Mouse (Mus musculus) v-Abl transformed pro-B cells (cell line): ENCODE results near the gene Clca4b.
"Not testable (repeated sequence)": the region's sequence is repeated elsewhere in the genome, so short reads cannot be mapped to it uniquely, and the experiment has no call there.

Experiments used
- in situ Hi-C, 2 experiments: fragments of 400-800 bp; cut with MboI; formaldehyde crosslinking; loops; one replicate each; pipeline ENCODE4 v1.15.1; 2025; ENCODE audit not compliant: unreplicated experiment in 2 of 2

Gene Clca4b

DNA sequence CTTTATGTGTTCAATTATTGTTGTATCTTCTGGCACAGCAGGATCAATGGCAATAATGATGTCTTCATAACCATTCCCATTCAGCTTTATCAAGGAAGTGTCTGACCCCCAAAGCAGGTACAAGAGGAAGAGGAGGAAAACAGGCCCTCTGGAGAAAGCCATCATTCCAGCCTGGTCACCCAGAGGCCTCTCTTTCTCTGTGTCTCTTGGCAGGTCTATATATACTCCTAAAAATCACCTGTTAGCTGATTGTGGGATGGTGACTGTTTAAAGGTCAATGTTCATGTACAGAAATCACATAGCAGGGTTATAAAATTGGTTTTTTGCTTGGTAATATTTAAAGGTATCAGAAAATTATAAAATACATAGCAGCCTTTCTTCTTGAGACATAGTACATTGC is at the start of gene Clca4b:
TSS of gene Clca4b (minus strand) at position 195 of the 400 bp plus-strand sequence.
- in situ Hi-C loops = no loop called here

DNA sequence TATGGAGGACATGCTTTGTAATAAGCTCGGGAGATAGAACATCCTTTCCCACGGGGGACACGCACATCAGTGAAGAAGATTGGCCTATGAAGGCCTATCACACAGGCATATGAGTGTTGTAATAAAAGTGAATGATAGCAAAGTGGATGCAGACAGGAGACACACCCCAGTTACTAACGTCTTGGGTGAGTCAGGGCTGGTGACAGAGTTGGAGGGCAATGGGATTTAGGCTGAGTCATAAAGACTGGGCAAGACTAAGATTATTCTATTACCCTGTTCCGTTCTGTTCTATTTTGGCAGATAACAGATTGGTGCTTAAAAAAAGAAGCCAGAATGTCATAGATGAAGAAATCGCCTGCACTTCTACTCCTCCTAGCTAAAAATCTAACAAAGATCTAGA is 48.2 kb upstream of the Clca4b start:
- in situ Hi-C loops = no loop called here

GRCm38 (mm10) chr3:144977631-144978030 is 45.3 kb upstream of the Clca4b start:
- in situ Hi-C loops = no loop called here

DNA sequence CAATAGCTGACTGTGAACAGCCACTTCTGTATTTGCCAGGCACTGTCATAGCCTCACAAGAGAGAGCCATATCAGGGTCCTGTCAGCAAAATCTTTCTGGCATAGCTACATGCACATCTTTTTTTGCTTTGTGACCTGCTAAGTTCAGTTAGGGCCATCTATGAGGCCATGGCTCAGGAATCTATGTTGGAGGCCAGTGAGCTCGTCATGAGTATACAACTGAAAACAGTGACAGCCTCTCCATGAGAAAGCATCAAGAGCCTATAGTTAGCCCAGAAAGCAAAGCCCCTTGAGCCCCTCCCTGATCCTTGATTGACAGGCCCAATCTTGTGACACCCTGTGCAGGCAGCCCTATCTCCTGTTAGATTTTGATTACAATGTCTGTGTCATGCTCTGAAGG is 43.8 kb upstream of the Clca4b start:
- in situ Hi-C loops = no loop called here

GRCm38 (mm10) chr3:144974945-144975344 is 42.6 kb upstream of the Clca4b start, which contains the start of gene Clca4a:
Gene Clca4a, minus strand, starts transcription at chr3:144975045.
- in situ Hi-C loops = no loop called here

DNA sequence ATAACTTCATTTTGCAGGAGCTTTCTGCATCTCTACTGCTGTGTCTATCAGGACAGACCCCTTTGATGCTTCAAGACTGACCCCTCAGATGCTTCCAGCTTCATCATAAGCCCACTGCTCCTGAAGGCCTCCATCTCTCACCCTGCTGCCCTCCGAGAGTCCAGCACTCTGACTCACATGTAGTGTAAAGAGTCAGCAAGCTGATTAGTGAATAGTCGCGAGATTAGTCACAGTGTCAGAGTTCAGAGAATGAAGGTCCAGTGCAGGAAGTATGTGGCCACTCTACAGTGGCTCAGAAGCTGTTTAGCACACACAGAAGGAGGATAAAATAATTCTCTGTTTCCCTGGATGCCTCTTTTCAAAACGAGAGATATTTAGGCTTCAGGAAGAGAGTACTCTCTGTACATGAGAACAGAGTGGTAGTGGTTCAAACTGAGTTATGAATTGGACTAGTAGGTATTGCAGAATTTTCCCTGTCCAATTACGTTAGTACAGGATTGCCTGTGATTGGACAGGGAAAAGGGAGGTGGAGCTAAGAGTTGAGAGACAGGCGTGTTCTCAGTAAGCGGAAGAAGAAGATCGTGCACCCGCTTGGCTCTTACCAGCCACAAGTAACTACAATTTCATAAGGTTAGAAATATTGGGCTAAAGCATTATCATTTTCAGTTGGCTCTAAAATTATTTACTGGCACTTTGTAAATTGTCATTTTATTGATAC is 39.4 kb upstream of the Clca4b start:
- in situ Hi-C loops = no loop called here

DNA sequence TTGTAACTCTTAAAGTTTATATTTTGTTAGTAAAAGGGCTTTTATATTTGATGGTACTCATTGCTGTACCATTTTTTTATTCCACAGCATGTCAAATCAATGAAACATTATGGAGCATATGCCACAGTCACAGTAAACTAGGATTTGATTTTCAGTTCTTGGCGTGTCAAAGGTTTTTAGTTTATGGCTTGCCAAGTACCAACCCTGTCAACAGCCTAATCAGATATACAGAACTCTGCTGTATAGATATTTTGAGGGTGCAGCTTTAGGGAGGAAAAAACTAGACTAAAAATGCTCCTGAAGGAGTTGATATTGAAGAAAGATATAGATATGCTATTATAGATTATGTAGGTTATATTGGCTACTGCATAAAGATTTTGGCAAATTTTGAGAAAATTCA is 37.4 kb upstream of the Clca4b start:
- in situ Hi-C loops = no loop called here

GRCm38 (mm10) chr3:144966074-144966473 is 33.7 kb upstream of the Clca4b start:
- in situ Hi-C loops = no loop called here

DNA sequence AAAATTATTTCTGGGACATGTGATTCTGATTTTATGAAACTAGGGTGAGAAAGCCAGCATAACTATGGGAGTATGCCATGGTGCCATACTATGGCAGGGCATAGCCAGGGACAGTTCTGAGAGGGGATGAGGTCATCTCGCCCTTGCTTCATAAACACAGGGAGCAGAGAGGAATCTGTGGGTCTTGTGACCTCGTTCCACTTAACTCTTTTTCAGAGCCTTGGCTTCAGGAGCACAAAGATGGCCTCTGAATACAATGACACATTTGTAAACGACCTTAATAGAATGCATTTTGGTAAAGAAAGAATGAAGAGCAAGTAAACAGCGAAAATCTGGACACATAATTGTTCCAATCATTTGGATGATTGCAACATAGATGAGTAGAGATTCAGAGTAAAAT is 18.5 kb upstream of the Clca4b start:
- in situ Hi-C loops = no loop called here

- in situ Hi-C loops = not testable (repeated sequence)
Observed at GRCm38 (mm10) chr3:144947376-144947775, 15.0 kb upstream of the Clca4b start.

- in situ Hi-C loops = not testable (repeated sequence)
Observed at GRCm38 (mm10) chr3:144933625-144934024, 1.3 kb upstream of the Clca4b start.

DNA sequence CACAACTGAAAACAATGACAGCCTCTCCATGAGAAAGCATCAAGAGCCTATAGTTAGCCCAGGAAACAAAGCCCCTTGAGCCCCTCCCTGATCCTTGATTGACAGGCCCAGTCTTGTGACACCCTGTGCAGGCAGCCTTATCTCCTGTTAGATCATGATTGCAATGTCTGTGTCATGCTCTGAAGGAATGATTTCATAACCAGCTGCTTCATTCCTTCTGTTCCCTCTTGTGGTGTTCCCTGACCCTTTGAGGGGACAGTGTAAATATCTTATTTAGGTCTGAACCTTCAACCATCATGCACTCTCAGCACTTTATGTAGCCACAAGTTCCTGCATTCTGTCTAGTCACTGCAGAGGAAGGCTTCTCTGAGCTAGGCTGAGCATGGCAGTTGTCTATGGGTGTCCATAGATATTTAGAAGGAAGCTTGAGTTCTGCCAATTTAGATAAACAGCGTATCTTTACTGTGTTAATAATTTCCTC is 722 bp upstream of the Clca4b start:
- in situ Hi-C loops = no loop called here

DNA sequence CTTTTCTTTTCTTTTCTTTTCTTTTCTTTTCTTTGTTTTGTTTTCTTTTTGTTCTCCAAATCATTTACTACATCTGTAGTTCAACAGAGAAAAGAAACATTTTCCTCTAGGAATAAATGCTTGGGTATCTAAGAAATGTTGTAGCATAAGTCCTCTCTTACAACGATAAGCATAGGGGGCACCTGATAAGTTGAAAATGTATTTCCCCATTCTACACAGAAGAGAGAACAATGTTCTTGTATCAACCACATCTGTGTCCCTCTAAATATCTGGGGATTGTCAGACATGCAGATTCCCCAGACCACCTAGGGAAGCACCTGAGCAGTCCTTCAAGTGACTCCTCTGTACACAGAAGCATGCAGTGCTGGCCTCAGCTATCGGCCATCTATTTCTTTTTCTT is 18.3 kb downstream of the Clca4b start:
- in situ Hi-C loops = no loop called here

DNA sequence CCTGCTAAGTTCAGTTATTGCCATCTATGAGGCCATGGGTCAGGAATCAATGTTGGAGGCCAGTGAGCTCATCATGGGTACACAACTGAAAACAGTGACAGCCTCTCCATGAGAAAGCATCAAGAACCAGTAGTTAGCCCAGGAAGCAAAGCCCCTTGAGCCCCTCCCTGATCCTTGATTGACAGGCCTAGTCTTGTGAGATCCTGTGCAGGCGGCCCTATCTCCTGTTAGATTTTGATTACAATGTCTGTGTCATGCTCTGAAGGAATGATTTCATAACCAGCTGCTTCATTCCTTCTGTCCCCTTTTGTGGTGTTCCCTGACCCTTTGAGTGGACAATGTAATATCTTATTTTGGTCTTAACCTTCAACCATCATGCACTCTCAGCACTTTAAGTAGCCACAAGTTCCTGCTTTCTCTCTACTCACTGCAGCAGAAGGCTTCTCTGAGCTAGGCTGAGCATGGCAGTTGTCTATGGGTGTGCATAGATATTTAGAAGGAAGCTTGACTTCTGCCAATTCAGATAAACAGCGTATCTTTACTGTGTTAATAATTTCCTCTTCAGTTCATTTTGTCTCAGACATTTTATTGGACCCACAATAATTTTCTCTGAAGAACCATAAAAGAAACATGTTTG is 35.2 kb downstream of the Clca4b start:
- in situ Hi-C loops = no loop called here

GRCm38 (mm10) chr3:144890246-144890758 is 42.0 kb downstream of the Clca4b start:
- in situ Hi-C loops = no loop called here

DNA sequence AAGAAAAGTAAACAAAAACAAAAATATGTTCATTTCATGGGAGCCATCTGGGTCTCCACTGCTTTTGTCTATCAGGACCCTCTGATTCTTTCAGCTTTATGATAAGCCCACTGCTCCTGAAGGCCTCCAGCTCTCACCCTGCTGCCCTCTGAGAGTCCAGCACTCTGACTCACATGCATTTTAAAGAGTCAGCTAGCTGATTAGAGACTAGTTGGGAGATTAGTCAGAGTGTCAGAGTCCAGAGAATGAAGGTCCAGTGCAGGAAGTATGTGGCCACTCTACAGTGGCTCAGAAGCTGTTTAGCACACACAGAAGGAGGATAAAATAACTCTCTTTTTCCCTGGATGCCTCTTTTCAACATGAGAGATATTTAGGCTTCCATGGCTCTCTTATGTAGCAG is 45.4 kb downstream of the Clca4b start:
- in situ Hi-C loops = no loop called here

DNA sequence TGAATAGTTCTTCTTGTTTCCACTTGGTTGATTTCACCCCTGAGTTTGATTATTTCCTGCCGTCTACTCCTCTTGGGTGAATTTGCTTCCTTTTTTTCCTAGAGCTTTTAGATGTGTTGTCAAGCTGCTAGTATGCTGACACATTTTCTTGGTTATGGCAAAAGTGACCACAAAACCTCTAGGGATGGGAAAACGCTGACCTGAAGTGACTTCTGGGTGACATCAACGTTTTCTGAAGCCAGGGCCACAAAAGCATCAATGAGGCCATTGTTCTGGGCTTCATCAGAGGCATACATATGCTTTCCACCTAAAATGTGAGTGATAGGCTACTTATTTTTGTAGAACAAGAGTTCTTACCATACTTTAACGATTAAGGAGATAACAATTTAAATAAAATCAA is 60.3 kb downstream of the Clca4b start:
- in situ Hi-C loops = not testable (repeated sequence)
